Mouse (Mus musculus) lung, adult 18-20 months (tissue): ENCODE data around the gene Nxph3.

Experiments
- DNase-seq, 2 experiments: peaks; one replicate each; pipeline ENCODE4 v3.0.0; 2022; ENCODE audit warnings: mixed read lengths in 2 of 2

Gene Nxph3

DNA sequence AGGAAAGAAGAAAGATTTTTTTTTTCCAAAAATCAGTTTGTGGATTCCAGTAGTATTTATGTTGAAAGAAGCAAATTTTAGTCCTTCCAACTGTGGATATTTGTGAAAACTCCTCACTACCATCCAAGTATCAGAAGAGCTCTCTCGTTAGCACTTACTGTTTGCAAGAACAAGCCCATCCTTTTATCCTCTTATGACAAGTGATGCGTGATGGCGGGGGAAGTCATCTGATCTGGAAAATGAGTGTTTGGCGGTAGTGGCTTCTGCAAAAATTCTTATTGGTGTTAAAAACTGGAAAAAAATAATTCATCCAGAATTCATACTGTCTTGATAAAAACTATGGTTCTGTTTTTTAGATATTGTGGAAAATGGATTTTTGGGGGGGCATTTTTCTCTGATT is 22.1 kb downstream of the Nxph3 start:
- DNase-seq: no peak

DNA sequence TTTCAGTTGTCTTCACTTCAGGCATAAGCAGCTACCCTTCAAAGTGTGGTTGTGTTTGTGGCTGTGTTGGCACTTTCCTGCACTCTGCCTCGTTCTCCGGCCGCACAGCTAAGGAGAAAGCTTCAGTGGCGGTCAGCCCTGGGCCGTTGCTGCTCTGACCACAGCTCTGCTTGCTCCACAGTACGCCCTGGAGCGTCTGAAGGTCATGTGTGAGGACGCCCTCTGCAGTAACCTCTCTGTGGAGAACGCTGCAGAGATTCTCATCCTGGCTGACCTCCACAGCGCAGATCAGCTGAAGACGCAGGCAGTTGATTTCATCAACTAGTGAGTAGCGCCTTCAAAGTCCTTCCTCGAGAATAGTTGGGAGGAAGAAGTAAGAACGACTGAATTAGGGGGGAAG is 24.3 kb downstream of the Nxph3 start:
- DNase-seq: no peak

DNA sequence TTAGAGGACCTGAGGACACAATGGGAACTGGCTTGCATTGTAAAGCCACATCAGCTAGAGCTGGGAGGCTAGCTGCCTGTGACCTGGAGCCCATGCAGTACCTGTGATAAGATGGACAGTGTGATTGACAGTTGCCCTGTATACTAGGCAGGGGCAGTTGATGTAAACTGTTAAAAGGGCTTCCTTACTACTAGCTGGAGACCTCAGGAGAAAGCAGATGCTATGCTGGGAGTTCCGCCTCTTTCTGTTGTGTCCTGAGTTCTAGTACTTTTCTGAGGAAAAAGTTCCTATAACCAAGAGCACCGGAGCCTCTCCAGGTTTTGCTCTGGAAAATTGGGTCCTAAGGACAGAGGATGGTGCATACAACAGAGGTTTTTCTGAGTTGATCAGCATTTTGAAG is 27.1 kb downstream of the Nxph3 start:
- no peak for DNase-seq

DNA sequence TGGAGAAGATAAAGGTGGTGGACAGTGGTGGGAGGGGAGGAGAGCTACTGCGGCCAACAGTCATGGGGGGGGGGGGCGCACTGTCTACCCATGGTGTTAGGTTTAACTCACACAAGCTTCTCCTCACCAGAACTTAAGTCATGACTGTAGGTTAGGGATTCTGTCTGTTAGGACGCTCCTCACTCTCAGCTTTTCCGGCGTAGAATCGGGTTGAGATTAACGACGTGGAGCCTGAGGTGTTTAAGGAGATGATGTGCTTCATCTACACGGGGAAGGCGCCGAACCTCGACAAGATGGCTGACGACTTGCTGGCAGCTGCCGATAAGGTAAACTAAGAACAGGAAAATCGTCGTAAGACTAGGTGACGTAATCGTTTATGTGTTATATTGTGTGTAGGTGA is 28.7 kb downstream of the Nxph3 start:
- DNase-seq: no peak

DNA sequence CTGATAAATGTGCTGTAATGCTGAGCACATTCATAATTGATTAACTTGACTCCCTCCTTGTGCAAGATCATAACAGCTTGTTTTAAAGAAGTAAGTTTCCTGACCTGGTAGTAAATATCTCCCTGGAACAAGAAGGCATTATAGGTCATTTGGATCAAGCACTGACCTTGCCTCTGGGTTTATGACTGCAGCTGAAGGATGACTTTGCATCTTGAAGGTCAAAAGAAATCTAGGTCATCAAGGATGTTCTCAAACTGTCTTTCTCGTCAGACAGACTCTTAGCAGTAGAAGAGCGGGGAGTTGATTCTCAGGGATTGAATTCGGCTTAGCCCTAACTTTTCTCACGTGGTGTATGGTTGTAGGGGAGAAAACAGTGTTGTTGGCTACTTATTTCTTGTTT is 33.7 kb downstream of the Nxph3 start:
- DNase-seq: no peak

DNA sequence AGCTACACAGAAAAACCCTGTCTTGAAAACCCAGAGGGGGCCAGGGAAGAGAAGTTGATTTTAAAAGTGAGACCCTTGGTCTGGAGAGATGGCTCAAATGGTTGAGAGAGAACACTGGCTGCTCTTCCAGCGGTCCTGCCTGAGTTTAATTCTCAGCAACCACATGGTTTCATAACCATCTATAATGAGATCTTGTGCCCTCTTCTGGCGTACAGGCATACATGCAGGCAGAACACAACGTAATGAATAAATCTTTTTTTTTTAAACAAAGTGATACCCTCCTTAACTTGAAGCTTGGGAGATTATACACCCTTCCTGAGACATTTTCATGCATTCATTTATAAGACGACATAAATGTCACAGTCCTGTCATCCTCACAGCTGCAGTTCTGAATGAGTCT is 34.9 kb downstream of the Nxph3 start:
- no peak for DNase-seq

DNA sequence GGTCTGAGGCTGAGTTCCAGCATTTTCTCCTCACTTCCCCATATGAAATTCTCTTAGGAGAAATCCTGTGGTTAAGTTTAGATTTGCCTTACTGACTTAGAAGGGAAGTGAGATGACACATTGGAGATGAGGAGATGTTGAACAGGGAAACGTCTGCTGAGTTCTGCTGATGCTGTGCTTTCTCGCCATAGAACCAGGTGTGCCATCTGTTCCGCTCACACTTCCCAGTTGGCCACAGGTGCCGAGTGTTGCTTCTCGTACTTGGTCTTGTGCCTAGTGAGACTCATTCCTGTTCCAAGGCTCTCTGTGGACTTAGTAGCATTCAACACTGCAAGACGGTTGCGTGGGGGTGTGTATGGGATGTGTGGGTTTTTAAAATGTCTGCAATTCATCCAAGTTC is 38.0 kb downstream of the Nxph3 start:
- DNase-seq: no peak

DNA sequence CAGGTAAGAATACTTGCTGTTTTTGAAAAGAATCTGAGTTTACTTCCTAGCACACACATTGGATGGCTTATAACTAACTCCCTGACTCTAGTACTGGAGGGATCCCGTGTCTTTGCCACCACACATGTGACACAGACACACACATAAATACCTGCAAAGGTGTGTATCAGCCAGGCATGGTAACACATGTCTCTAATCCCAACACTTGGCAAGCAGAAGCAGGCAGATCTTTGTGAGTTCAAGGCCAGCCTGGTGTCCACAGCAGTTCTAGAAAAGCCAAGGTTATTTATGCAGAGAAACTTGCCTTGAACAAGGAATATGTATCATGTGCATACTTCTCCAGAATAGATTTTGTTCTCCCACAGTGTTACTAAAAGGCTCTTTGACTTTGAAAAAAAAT is 40.9 kb downstream of the Nxph3 start:
- no peak for DNase-seq

DNA sequence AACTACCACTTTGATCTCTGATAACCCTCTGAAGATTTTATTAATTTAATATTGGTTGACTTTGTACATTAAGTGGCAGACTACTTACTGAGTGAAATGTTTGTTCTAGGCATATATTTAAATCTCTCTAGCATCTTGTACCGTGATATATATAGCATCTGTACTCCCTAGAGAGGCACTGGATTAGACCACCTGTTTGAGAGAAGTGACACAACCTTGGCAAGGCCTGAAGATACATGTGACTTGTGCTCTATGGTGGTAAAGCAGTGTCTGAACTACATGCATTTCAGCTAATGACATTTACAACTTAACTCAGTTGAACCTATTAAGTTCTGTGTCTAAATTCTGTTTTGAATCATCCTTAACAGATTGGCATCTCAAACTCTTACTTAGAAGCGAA is 41.4 kb downstream of the Nxph3 start:
- DNase-seq: no peak

DNA sequence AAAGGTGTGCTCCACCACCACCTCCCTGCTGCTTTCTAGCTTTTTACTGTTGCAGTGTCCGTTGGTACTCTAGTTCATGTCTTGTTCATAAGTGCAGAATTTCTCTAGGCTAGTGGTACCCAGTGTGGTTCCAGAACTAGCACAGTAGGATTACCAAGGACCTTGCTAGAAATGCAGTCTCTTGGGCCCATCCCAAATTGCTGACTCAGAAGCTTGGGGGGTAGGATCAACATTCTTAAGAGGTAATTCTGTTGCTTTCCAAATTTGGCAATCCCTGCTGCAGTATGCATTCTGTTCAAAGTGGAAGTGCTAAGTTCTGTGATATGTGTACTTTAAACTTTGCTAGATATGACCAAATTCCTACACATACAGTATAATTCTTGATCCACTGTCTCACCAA is 46.6 kb downstream of the Nxph3 start:
- DNase-seq: peak in 1 of 2 experiments; percentile 33

DNA sequence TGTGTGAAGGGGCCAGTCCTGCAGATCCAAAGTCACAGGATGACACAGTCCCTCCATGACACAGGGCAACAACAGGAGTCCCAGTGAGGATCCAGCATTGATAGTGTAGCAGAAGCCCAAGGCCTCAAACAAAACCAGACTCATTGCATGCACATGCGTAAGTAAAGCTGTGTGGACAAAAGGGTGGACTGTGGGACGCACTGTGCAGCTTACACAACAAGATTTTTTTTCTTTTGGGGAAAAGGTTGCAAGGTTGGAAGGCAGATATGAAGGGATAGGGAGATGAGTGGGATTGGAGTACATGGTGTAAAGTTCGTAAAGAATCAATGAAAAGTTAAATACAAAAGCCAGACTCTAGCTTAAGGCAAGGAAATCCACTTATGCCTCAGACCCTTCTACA is 52.2 kb downstream of the Nxph3 start:
- DNase-seq: no peak

DNA sequence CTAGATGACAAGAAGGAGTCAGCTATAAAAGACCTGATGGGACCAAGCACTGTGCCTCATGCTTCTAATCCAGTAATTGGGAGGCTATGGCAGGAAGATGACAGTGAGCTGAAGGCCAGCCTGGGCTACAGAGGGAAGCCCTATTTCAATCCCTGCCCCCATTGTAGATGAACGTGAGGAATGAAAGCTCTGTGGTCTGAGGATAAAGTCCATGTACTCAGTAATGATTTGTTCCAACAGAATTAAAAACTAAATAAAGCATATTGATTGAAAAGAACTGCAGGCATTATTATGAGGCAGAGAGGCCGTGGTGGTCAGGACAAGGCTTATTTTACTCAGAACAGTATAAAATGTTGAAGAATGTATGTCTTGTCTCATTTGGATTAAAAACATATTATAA is 53.5 kb downstream of the Nxph3 start:
- no peak for DNase-seq
